Mouse (Mus musculus) brain, embryonic 18.5 days (tissue): ENCODE measurements around the gene Chid1.
A peak's percentile ranks its signal among the peaks of the same experiment; 100 is the strongest.

Experiments used
- DNase-seq: peaks from one replicate; pipeline ENCODE4 v3.0.0-alpha.2; 2012; ENCODE audit warnings: low read depth, low spot score

Chid1 gene

GRCm38 (mm10) chr7:141558946-141559345 lies 19.3 kb upstream of the Chid1 start:
- DNase-seq, result no peak

- DNase-seq, result no peak
Measured at GRCm38 (mm10) chr7:141558329-141558776, 18.7 kb upstream of the Chid1 start.

- DNase-seq, result no peak
Measured at GRCm38 (mm10) chr7:141550464-141550863, 10.8 kb upstream of the Chid1 start.

GRCm38 (mm10) chr7:141549432-141550061 lies 9.9 kb upstream of the Chid1 start:
- no peak for DNase-seq

GRCm38 (mm10) chr7:141544654-141545053 lies 5.0 kb upstream of the Chid1 start:
- no peak for DNase-seq

GRCm38 (mm10) chr7:141542588-141542987 lies 2.9 kb upstream of the Chid1 start:
- no peak for DNase-seq

- no peak for DNase-seq
Measured at GRCm38 (mm10) chr7:141541681-141542080, 2.0 kb upstream of the Chid1 start.

GRCm38 (mm10) chr7:141540312-141541081 lies 840 bp upstream of the Chid1 start:
- DNase-seq, result no peak

- no peak for DNase-seq
Measured at GRCm38 (mm10) chr7:141538852-141539555, 653 bp downstream of the Chid1 start.

GRCm38 (mm10) chr7:141535570-141535969 lies 4.1 kb downstream of the Chid1 start:
- DNase-seq, result no peak

GRCm38 (mm10) chr7:141525580-141525925 lies 14.1 kb downstream of the Chid1 start:
- no peak for DNase-seq

- peak; percentile 56 for DNase-seq
Measured at GRCm38 (mm10) chr7:141524760-141525579, 14.7 kb downstream of the Chid1 start.

- DNase-seq, result no peak
Measured at GRCm38 (mm10) chr7:141524271-141524670, 15.4 kb downstream of the Chid1 start.

- DNase-seq, result no peak
Measured at GRCm38 (mm10) chr7:141523007-141523406, 16.6 kb downstream of the Chid1 start.

- no peak for DNase-seq
Measured at GRCm38 (mm10) chr7:141519795-141520194, 19.9 kb downstream of the Chid1 start.

GRCm38 (mm10) chr7:141518926-141519325 lies 20.7 kb downstream of the Chid1 start:
- no peak for DNase-seq

- no peak for DNase-seq
Measured at GRCm38 (mm10) chr7:141518296-141518695, 21.4 kb downstream of the Chid1 start.

- no peak for DNase-seq
Measured at GRCm38 (mm10) chr7:141517638-141518037, 22.0 kb downstream of the Chid1 start.

- no peak for DNase-seq
Measured at GRCm38 (mm10) chr7:141510681-141511191, 28.9 kb downstream of the Chid1 start.

- DNase-seq, result no peak
Measured at GRCm38 (mm10) chr7:141510196-141510595, 29.5 kb downstream of the Chid1 start.

GRCm38 (mm10) chr7:141508160-141508559 lies 31.5 kb downstream of the Chid1 start:
- no peak for DNase-seq
